In genomic region chr14:55783171-55783957, GRCm38 (mm10) we compare ENCODE assay signal across 9 mouse cellular contexts. TPM values are rescaled to one million over a fixed set of nuclear protein-coding genes. Genes with fewer than 3 reads are reported as not detected.
DNase-seq lines count a peak whose midpoint lies in the region; ATAC-seq and TF ChIP-seq lines count a peak whose summit lies in the region.
"Had no signal": no experiment of that assay in that cellular context is flagged by ENCODE, and none has a peak within 500 bp of the region (broad histone marks: within the 10 kb centered on the region; RNA-seq: fewer than 3 reads in every experiment).

No protein-coding gene starts in this region.

- H3K36me3 ChIP-seq in forebrain, embryonic 16.5 days (ENCODE audit: control insufficient read depth, insufficient read depth), result no peaks in the 10 kb centered on the region
- H3K36me3 ChIP-seq in hindbrain, embryonic 16.5 days (ENCODE audit: control insufficient read depth, insufficient read depth, low read length), result no peaks in the 10 kb centered on the region
- H3K36me3 ChIP-seq in liver, postnatal 0 days (replicated peaks; ENCODE audit: insufficient read depth, low read length), result no peaks in the 10 kb centered on the region

- peaks cover 64% of the 10 kb centered on the region for H3K27me3 ChIP-seq in forebrain, embryonic 16.5 days (replicated peaks; ENCODE audit: control insufficient read depth, insufficient read depth, low read length)
- peaks cover 56% of the 10 kb centered on the region for H3K27me3 ChIP-seq in hindbrain, embryonic 16.5 days (replicated peaks; ENCODE audit: control insufficient read depth, insufficient read depth, low read length)
- H3K27me3 ChIP-seq in liver, postnatal 0 days (ENCODE audit: insufficient read depth, low read length), result peaks cover 31% of the 10 kb centered on the region

- peak; percentile 11 for DNase-seq in urinary bladder, postnatal 25 days (ENCODE audit: low spot score)
- DNase-seq in urinary bladder, adult 2 months (ENCODE audit: low spot score), result no peak
- no peak for DNase-seq in liver, postnatal 0 days
- peak; percentile 2 to 14 for DNase-seq in spleen, postnatal 10 days (ENCODE audit: low spot score in 2 of 2)
- DNase-seq in Muller cell, postnatal 12 days (ENCODE audit: inconsistent ontology term), result no peak

- TF ChIP-seq EP300 in liver, postnatal 0 days (IDR thresholded peaks at IDR 0.05; ENCODE audit: low read depth), result no peak

- no peaks in the 10 kb centered on the region for H3K9me3 ChIP-seq in forebrain, embryonic 16.5 days (ENCODE audit: control insufficient read depth, low read length)
- H3K9me3 ChIP-seq in hindbrain, embryonic 16.5 days (ENCODE audit: control insufficient read depth, low read length), result no peaks in the 10 kb centered on the region
- H3K9me3 ChIP-seq in liver, postnatal 0 days (ENCODE audit: low read length), result no peaks in the 10 kb centered on the region

- ATAC-seq in forebrain, embryonic 16.5 days, result no peak
- ATAC-seq in hindbrain, embryonic 16.5 days, result no peak
- no peak; the same call in 1 of the 2 replicates for ATAC-seq in liver, postnatal 0 days
- ATAC-seq in megakaryocyte, adult 5-6 weeks (ENCODE audit: poor library complexity, severe bottlenecking), result no peak

- peak overlapping the region; percentile 31 for H3K4me3 ChIP-seq in forebrain, embryonic 16.5 days (replicated peaks; ENCODE audit: low read length)
- H3K4me3 ChIP-seq in hindbrain, embryonic 16.5 days (ENCODE audit: low read length), result peak overlapping the region; percentile 35
- peak overlapping the region; percentile 32 for H3K4me3 ChIP-seq in liver, postnatal 0 days (ENCODE audit: low read depth, low read length)

- WGBS in forebrain, embryonic 16.5 days, result 2% methylated on average over 31 of the region's 31 CpGs
- 2% methylated on average over 31 of the region's 31 CpGs for WGBS in hindbrain, embryonic 16.5 days
- WGBS in liver, postnatal 0 days (ENCODE audit: insufficient replicate concordance), result 17% methylated on average over 31 of the region's 31 CpGs

- no peak for TF ChIP-seq CTCF in liver, postnatal 0 days (IDR thresholded peaks at IDR 0.05; ENCODE audit: low read depth)

- H3K9ac ChIP-seq in forebrain, embryonic 16.5 days (replicated peaks; ENCODE audit: low read depth, low read length), result no peak overlapping the region; the same call in 1 of the 2 replicates
- peak overlapping the region; percentile 57 for H3K9ac ChIP-seq in hindbrain, embryonic 16.5 days (ENCODE audit: low read depth, low read length)
- H3K9ac ChIP-seq in liver, postnatal 0 days (replicated peaks), result no peak overlapping the region

- peaks cover 11% of the 10 kb centered on the region for H3K4me1 ChIP-seq in forebrain, embryonic 16.5 days (replicated peaks; ENCODE audit: control insufficient read depth, insufficient read depth, low read length)
- H3K4me1 ChIP-seq in hindbrain, embryonic 16.5 days (ENCODE audit: control insufficient read depth, insufficient read depth, low read depth, low read length), result peaks cover 15% of the 10 kb centered on the region
- peaks cover 9% of the 10 kb centered on the region for H3K4me1 ChIP-seq in liver, postnatal 0 days (ENCODE audit: insufficient read depth)

- no peak overlapping the region for H3K27ac ChIP-seq in forebrain, embryonic 16.5 days (ENCODE audit: low read length)
- peak overlapping the region; percentile 33; the same call in 1 of the 2 replicates for H3K27ac ChIP-seq in hindbrain, embryonic 16.5 days (ENCODE audit: low read depth, low read length)
- H3K27ac ChIP-seq in liver, postnatal 0 days (ENCODE audit: low read depth), result peak overlapping the region; percentile 51; the same call in 1 of the 2 replicates
- H3K27ac ChIP-seq: macrophage had no signal

- H3K4me2 ChIP-seq in forebrain, embryonic 16.5 days (ENCODE audit: low read length), result peak overlapping the region; percentile 44
- H3K4me2 ChIP-seq in hindbrain, embryonic 16.5 days (ENCODE audit: low read length), result peak overlapping the region; percentile 52
- peak overlapping the region; percentile 62 for H3K4me2 ChIP-seq in liver, postnatal 0 days (ENCODE audit: low read depth, low read length)

RNA-seq across cellular contexts. Expression of gene Adcy4, which starts 0.5 kb away (rescaled TPM):
- 7.2 and 9.4 TPM in 2 replicates for polyA plus RNA-seq in urinary bladder, adult 2 months (2012; rRNA removed)
- 3.2 and 3.7 TPM in 2 replicates for polyA plus RNA-seq in forebrain, embryonic 16.5 days (2015; fragmentation: Nextera tagmentation; extraction: Ambion mirVana)
- polyA plus RNA-seq in hindbrain, embryonic 16.5 days (2015; fragmentation: Nextera tagmentation; extraction: Ambion mirVana), result 3.5 and 5.1 TPM in 2 replicates
- polyA plus RNA-seq in liver, postnatal 0 days (2015; fragmentation: Nextera tagmentation; extraction: Ambion mirVana), result 1.5 and 1.7 TPM in 2 replicates
- total RNA-seq in megakaryocyte, adult 5-6 weeks (2015), result not detected in 2 replicates
- 0.15 TPM in 1 of 2 replicates, not detected in the other for total RNA-seq in megakaryocyte, adult 5-6 weeks (2017)

RNA-seq across cellular contexts. Expression of gene Ripk3, which starts 5.3 kb away (rescaled TPM):
- 7.0 and 8.9 TPM in 2 replicates for polyA plus RNA-seq in urinary bladder, adult 2 months (2012; rRNA removed)
- polyA plus RNA-seq in forebrain, embryonic 16.5 days (2015; fragmentation: Nextera tagmentation; extraction: Ambion mirVana), result 2.7 and 3.2 TPM in 2 replicates
- polyA plus RNA-seq in hindbrain, embryonic 16.5 days (2015; fragmentation: Nextera tagmentation; extraction: Ambion mirVana), result 2.3 and 3.6 TPM in 2 replicates
- polyA plus RNA-seq in liver, postnatal 0 days (2015; fragmentation: Nextera tagmentation; extraction: Ambion mirVana), result 9.6 and 10.3 TPM in 2 replicates
- 79.0 and 82.5 TPM in 2 replicates for total RNA-seq in megakaryocyte, adult 5-6 weeks (2015)
- 24.2 and 30.0 TPM in 2 replicates for total RNA-seq in megakaryocyte, adult 5-6 weeks (2017)

RNA-seq across cellular contexts. Expression of gene Ltb4r1, which starts 17.6 kb away (rescaled TPM):
- polyA plus RNA-seq in urinary bladder, adult 2 months (2012; rRNA removed), result 1.6 and 1.7 TPM in 2 replicates
- polyA plus RNA-seq in forebrain, embryonic 16.5 days (2015; fragmentation: Nextera tagmentation; extraction: Ambion mirVana), result 0.24 and 0.25 TPM in 2 replicates
- 0.22 and 0.79 TPM in 2 replicates for polyA plus RNA-seq in hindbrain, embryonic 16.5 days (2015; fragmentation: Nextera tagmentation; extraction: Ambion mirVana)
- 21.6 and 22.0 TPM in 2 replicates for polyA plus RNA-seq in liver, postnatal 0 days (2015; fragmentation: Nextera tagmentation; extraction: Ambion mirVana)
- total RNA-seq in megakaryocyte, adult 5-6 weeks (2015), result 41.4 and 46.4 TPM in 2 replicates
- 57.4 and 68.0 TPM in 2 replicates for total RNA-seq in megakaryocyte, adult 5-6 weeks (2017)

RNA-seq across cellular contexts. Expression of gene Ltb4r2, which starts 22.1 kb away (rescaled TPM):
- 0.06 TPM in 2 replicates for polyA plus RNA-seq in urinary bladder, adult 2 months (2012; rRNA removed)
- polyA plus RNA-seq in forebrain, embryonic 16.5 days (2015; fragmentation: Nextera tagmentation; extraction: Ambion mirVana), result 0.21 and 0.38 TPM in 2 replicates
- 0.47 and 0.66 TPM in 2 replicates for polyA plus RNA-seq in hindbrain, embryonic 16.5 days (2015; fragmentation: Nextera tagmentation; extraction: Ambion mirVana)
- polyA plus RNA-seq in liver, postnatal 0 days (2015; fragmentation: Nextera tagmentation; extraction: Ambion mirVana), result 1.8 and 2.1 TPM in 2 replicates
- 0.16 and 0.21 TPM in 2 replicates for total RNA-seq in megakaryocyte, adult 5-6 weeks (2015)
- total RNA-seq in megakaryocyte, adult 5-6 weeks (2017), result 0.33 and 0.53 TPM in 2 replicates
- polyA plus RNA-seq: macrophage had no signal

RNA-seq across cellular contexts. Expression of gene Cideb, which starts 25.1 kb away (rescaled TPM):
- polyA plus RNA-seq in urinary bladder, adult 2 months (2012; rRNA removed), result 0.18 and 0.25 TPM in 2 replicates
- 0.21 TPM in 1 of 2 replicates, not detected in the other for polyA plus RNA-seq in forebrain, embryonic 16.5 days (2015; fragmentation: Nextera tagmentation; extraction: Ambion mirVana)
- polyA plus RNA-seq in hindbrain, embryonic 16.5 days (2015; fragmentation: Nextera tagmentation; extraction: Ambion mirVana), result 0.17 and 0.63 TPM in 2 replicates
- 191 and 192 TPM in 2 replicates for polyA plus RNA-seq in liver, postnatal 0 days (2015; fragmentation: Nextera tagmentation; extraction: Ambion mirVana)
- total RNA-seq in megakaryocyte, adult 5-6 weeks (2015), result 0.27 and 1.5 TPM in 2 replicates
- 0.22 TPM in 1 of 2 replicates, not detected in the other for total RNA-seq in megakaryocyte, adult 5-6 weeks (2017)

Comparison
In these comparisons a context has a peak if more than half of its experiments do, and no peak if none do; other contexts are left out.
1. DNase-seq: peak in urinary bladder, postnatal 25 days (single experiment) and spleen, postnatal 10 days (2 of 2); none in urinary bladder, adult 2 months (single experiment), liver, postnatal 0 days (single experiment) and Muller cell, postnatal 12 days (single experiment).
2. Peak in every context shown above with its lines, with median percentiles within 50 percentile points of each other: H3K4me2 ChIP-seq and H3K4me3 ChIP-seq.